Mouse (Mus musculus): ENCODE measurements around the gene Tenm1. TPM values are rescaled to one million over a fixed set of nuclear protein-coding genes. Genes with fewer than 3 reads are reported as not detected.

Tenm1 gene
- total RNA-seq (2014; fragmentation: Nextera tagmentation) (not detected in 2 replicates), total RNA-seq (2017) (under 0.01 and 0.16 TPM in 2 replicates), polyA plus RNA-seq (2012) (not detected in 2 replicates)

- Histone ChIP-seq H3K36me3 (replicated peaks) (no peaks in the 10 kb centered on the region), H3K4me1 (ENCODE audit: insufficient read depth, low read depth, low read length) (no peaks in the 10 kb centered on the region), H3K9me3 (replicated peaks) (no peaks in the 10 kb centered on the region; the same call in 1 of the 2 replicates), H3K27me3 (ENCODE audit: insufficient read depth, low read length) (no peaks in the 10 kb centered on the region), H3K4me3 (ENCODE audit: low read depth, low read length) (no peak within 1 kb of the TSS)
- TF ChIP-seq CTCF (IDR thresholded peaks at IDR 0.05; ENCODE audit: low read depth, low read length) (no peak), TAL1 (conservative IDR thresholded peaks at IDR 0.05; ENCODE audit: low read depth, low read length) (no peak), GATA1 (IDR thresholded peaks at IDR 0.05; ENCODE audit: borderline replicate concordance, low read length) (no peak), POLR2AphosphoS5 (IDR thresholded peaks at IDR 0.05; ENCODE audit: insufficient replicate concordance, low read depth, low read length) (no peak), GATA2 (IDR thresholded peaks at IDR 0.05; ENCODE audit: borderline replicate concordance, low read depth, low read length) (no peak)
- DNase-seq (ENCODE audit: low spot score) (no peak), ATAC-seq (ENCODE audit: extremely low read depth, insufficient number of reproducible peaks, low FRiP score, poor library complexity, severe bottlenecking) (no peak)
These were observed at the start of gene Tenm1 for GRCm38 (mm10) chrX:43428855-43429263. Tenm1 (minus strand) TSS chrX:43429126.

GRCm38 (mm10) chrX:43467311-43467710 lies 38.4 kb upstream of the Tenm1 start:
- TF ChIP-seq GATA1 (IDR thresholded peaks at IDR 0.05; ENCODE audit: borderline replicate concordance, low read length) = no peak
- no peak for TF ChIP-seq TAL1 (conservative IDR thresholded peaks at IDR 0.05; ENCODE audit: low read depth, low read length)
- no peak for TF ChIP-seq CTCF (IDR thresholded peaks at IDR 0.05; ENCODE audit: low read depth, low read length)
- TF ChIP-seq GATA2 (IDR thresholded peaks at IDR 0.05; ENCODE audit: borderline replicate concordance, low read depth, low read length) = no peak
- no peak for TF ChIP-seq POLR2AphosphoS5 (IDR thresholded peaks at IDR 0.05; ENCODE audit: insufficient replicate concordance, low read depth, low read length)
- ATAC-seq (ENCODE audit: extremely low read depth, insufficient number of reproducible peaks, low FRiP score, poor library complexity, severe bottlenecking) = no peak

DNA sequence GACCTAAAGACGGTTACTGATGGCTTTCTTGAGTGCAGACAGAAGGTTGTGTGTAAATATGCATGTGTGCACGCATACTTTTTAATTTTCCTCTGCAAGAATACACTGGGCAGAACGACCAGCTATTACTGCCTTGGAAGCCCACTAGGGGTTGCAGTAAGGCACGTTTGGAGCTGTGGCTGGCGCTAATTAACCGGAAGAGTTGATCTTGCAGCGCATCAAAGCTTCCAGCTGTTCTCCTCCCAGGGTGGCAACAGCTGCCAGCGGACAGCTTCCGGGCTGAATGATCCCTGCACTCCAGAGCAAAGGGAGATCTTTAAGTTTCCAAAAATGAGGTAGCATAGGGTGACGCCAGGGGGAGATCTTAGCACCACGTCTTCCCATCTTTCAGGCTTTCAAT lies 1.7 kb upstream of the Tenm1 start:
- no peaks in the 10 kb centered on the region for H3K27me3 ChIP-seq (ENCODE audit: insufficient read depth, low read length)
- ATAC-seq (ENCODE audit: extremely low read depth, insufficient number of reproducible peaks, low FRiP score, poor library complexity, severe bottlenecking) = no peak
- no peaks in the 10 kb centered on the region for H3K4me1 ChIP-seq (ENCODE audit: insufficient read depth, low read depth, low read length)
- H3K9me3 ChIP-seq (replicated peaks) = no peaks in the 10 kb centered on the region; the same call in 1 of the 2 replicates
- no peak for TF ChIP-seq CTCF (IDR thresholded peaks at IDR 0.05; ENCODE audit: low read depth, low read length)
- no peak for TF ChIP-seq GATA2 (IDR thresholded peaks at IDR 0.05; ENCODE audit: borderline replicate concordance, low read depth, low read length)
- no peak for TF ChIP-seq GATA1 (IDR thresholded peaks at IDR 0.05; ENCODE audit: borderline replicate concordance, low read length)
- no peak for TF ChIP-seq POLR2AphosphoS5 (IDR thresholded peaks at IDR 0.05; ENCODE audit: insufficient replicate concordance, low read depth, low read length)
- TF ChIP-seq TAL1 (conservative IDR thresholded peaks at IDR 0.05; ENCODE audit: low read depth, low read length) = no peak
- DNase-seq (ENCODE audit: low spot score) = no peak
- H3K36me3 ChIP-seq (replicated peaks) = no peaks in the 10 kb centered on the region
- no peak overlapping the region for H3K4me3 ChIP-seq (ENCODE audit: low read depth, low read length)

More at GRCm38 (mm10) chrX:43467311-43467710, 38.4 kb upstream of the Tenm1 start:
- Histone ChIP-seq H3K36me3 (replicated peaks) (no peaks in the 10 kb centered on the region), H3K4me1 (ENCODE audit: insufficient read depth, low read depth, low read length) (no peaks in the 10 kb centered on the region), H3K27me3 (ENCODE audit: insufficient read depth, low read length) (no peaks in the 10 kb centered on the region), H3K9me3 (replicated peaks) (no peaks in the 10 kb centered on the region), H3K4me3 (ENCODE audit: low read depth, low read length) (no peak overlapping the region)
- no peak for DNase-seq (ENCODE audit: low spot score)

- no peaks in the 10 kb centered on the region for H3K27me3 ChIP-seq (ENCODE audit: insufficient read depth, low read length)
- H3K9me3 ChIP-seq (replicated peaks) = no peaks in the 10 kb centered on the region; the same call in 1 of the 2 replicates
- DNase-seq (ENCODE audit: low spot score) = no peak
- ATAC-seq (ENCODE audit: extremely low read depth, insufficient number of reproducible peaks, low FRiP score, poor library complexity, severe bottlenecking) = no peak
- no peaks in the 10 kb centered on the region for H3K36me3 ChIP-seq (replicated peaks)
- no peak overlapping the region for H3K4me3 ChIP-seq (ENCODE audit: low read depth, low read length)
- no peaks in the 10 kb centered on the region for H3K4me1 ChIP-seq (ENCODE audit: insufficient read depth, low read depth, low read length)
- TF ChIP-seq POLR2AphosphoS5 (IDR thresholded peaks at IDR 0.05; ENCODE audit: insufficient replicate concordance, low read depth, low read length) (no peak), GATA2 (IDR thresholded peaks at IDR 0.05; ENCODE audit: borderline replicate concordance, low read depth, low read length) (no peak), TAL1 (conservative IDR thresholded peaks at IDR 0.05; ENCODE audit: low read depth, low read length) (no peak), GATA1 (IDR thresholded peaks at IDR 0.05; ENCODE audit: borderline replicate concordance, low read length) (no peak), CTCF (IDR thresholded peaks at IDR 0.05; ENCODE audit: low read depth, low read length) (no peak)
These were observed 1.1 kb upstream of the Tenm1 start for GRCm38 (mm10) chrX:43429982-43430531.

DNA sequence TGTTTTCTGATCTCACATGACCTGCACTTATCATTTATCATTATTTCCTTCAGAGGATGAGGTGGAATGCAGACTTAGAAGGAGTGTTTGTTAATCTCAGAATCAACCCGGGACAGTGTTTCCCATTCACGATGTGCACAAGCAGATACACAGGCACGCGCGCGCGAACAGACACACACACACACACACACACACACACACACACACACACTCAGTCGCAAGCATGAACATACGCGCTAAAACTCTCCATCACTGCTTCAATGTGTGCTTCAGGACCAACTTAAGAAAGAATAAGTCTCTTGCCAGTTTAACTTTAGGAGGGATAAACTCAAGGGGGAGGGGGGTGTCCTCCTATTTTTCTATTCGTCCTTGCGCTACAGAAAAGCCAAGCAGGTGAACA lies 411 bp upstream of the Tenm1 start:
- Histone ChIP-seq H3K27me3 (ENCODE audit: insufficient read depth, low read length) (no peaks in the 10 kb centered on the region), H3K4me1 (ENCODE audit: insufficient read depth, low read depth, low read length) (no peaks in the 10 kb centered on the region), H3K9me3 (replicated peaks) (no peaks in the 10 kb centered on the region; the same call in 1 of the 2 replicates), H3K4me3 (ENCODE audit: low read depth, low read length) (no peak overlapping the region), H3K36me3 (replicated peaks) (no peaks in the 10 kb centered on the region)
- TF ChIP-seq POLR2AphosphoS5 (IDR thresholded peaks at IDR 0.05; ENCODE audit: insufficient replicate concordance, low read depth, low read length) (no peak), GATA1 (IDR thresholded peaks at IDR 0.05; ENCODE audit: borderline replicate concordance, low read length) (no peak), CTCF (IDR thresholded peaks at IDR 0.05; ENCODE audit: low read depth, low read length) (no peak), TAL1 (conservative IDR thresholded peaks at IDR 0.05; ENCODE audit: low read depth, low read length) (no peak), GATA2 (IDR thresholded peaks at IDR 0.05; ENCODE audit: borderline replicate concordance, low read depth, low read length) (no peak)
- ATAC-seq (ENCODE audit: extremely low read depth, insufficient number of reproducible peaks, low FRiP score, poor library complexity, severe bottlenecking) (no peak), DNase-seq (ENCODE audit: low spot score) (no peak)

- no peak for ATAC-seq (ENCODE audit: extremely low read depth, insufficient number of reproducible peaks, low FRiP score, poor library complexity, severe bottlenecking)
- Histone ChIP-seq H3K4me1 (ENCODE audit: insufficient read depth, low read depth, low read length) (no peaks in the 10 kb centered on the region), H3K27me3 (ENCODE audit: insufficient read depth, low read length) (no peaks in the 10 kb centered on the region), H3K9me3 (replicated peaks) (no peaks in the 10 kb centered on the region; the same call in 1 of the 2 replicates), H3K4me3 (ENCODE audit: low read depth, low read length) (no peak overlapping the region), H3K36me3 (replicated peaks) (no peaks in the 10 kb centered on the region)
- no peak for DNase-seq (ENCODE audit: low spot score)
- TF ChIP-seq POLR2AphosphoS5 (IDR thresholded peaks at IDR 0.05; ENCODE audit: insufficient replicate concordance, low read depth, low read length) (no peak), GATA1 (IDR thresholded peaks at IDR 0.05; ENCODE audit: borderline replicate concordance, low read length) (no peak), GATA2 (IDR thresholded peaks at IDR 0.05; ENCODE audit: borderline replicate concordance, low read depth, low read length) (no peak), CTCF (IDR thresholded peaks at IDR 0.05; ENCODE audit: low read depth, low read length) (no peak), TAL1 (conservative IDR thresholded peaks at IDR 0.05; ENCODE audit: low read depth, low read length) (no peak)
These were observed 963 bp downstream of the Tenm1 start for GRCm38 (mm10) chrX:43427961-43428365.

Measured in G1E (cell line).